ENCODE assay signal across 1 mouse cellular context in genomic region chr19:38929471-38930251, GRCm38 (mm10).
TF ChIP-seq lines count a peak whose summit lies in the region.

No protein-coding gene starts in this region.

TF ChIP-seq in CH12.LX, 34 proteins besides CTCF, POLR2A, EP300 and RAD21 (continued from another document):
- TF ChIP-seq E2F4 (IDR thresholded peaks at IDR 0.05; ENCODE audit: insufficient replicate concordance, low read depth, low read length) (no peak), MXI1 (IDR thresholded peaks at IDR 0.05; ENCODE audit: low read depth, low read length) (no peak), CHD1 (IDR thresholded peaks at IDR 0.05; ENCODE audit: low read depth, low read length) (no peak)
